Mouse (Mus musculus): Measurements from ENCODE around the gene Gm3115. TPM values are rescaled to one million over a fixed set of nuclear protein-coding genes. Genes with fewer than 3 reads are reported as not detected.

Gm3115 gene
- polyA plus RNA-seq (2017; shearing (Covaris generic)) = under 1 TPM; 0.18 to 0.59 TPM

GRCm38 (mm10) chr14:4083820-4084219 is at the start of gene Gm3115:
Gm3115 (plus strand) TSS chr14:4084120.

GRCm38 (mm10) chr14:4110426-4110825 is 26.5 kb downstream of the Gm3115 start, which contains the start of gene Gm8108:
Gm8108 (plus strand) TSS chr14:4110526.

Other genes starting within 250 kb of the Gm3115 start
- 1 to 10 TPM in 1 of 2 experiments, not detected in 1; 1.4 TPM for gene Gm3033, start 237.9 kb upstream of the Gm3115 start, polyA plus RNA-seq (2017; shearing (Covaris generic))
- not detected for gene Gm2916, start 199.9 kb upstream of the Gm3115 start, polyA plus RNA-seq (2017; shearing (Covaris generic))
- not detected for gene Gm3029, start 152.4 kb upstream of the Gm3115 start, polyA plus RNA-seq (2017; shearing (Covaris generic))
- not detected for gene Gm3095, start 120.6 kb upstream of the Gm3115 start, polyA plus RNA-seq (2017; shearing (Covaris generic))
- not detected for gene Gm3099, start 85.7 kb upstream of the Gm3115 start, polyA plus RNA-seq (2017; shearing (Covaris generic))
- gene Gm5796, start 60.2 kb upstream of the Gm3115 start, polyA plus RNA-seq (2017; shearing (Covaris generic)) = 1 to 10 TPM; 1.4 to 4.9 TPM
- 1 to 10 TPM; 1.4 to 2.7 TPM for gene Gm8108, start 26.4 kb downstream of the Gm3115 start, polyA plus RNA-seq (2017; shearing (Covaris generic))
- 1 to 10 TPM in 1 of 2 experiments, under 1 TPM in 1; 0.23 to 1.1 TPM for gene Gm3127, start 80.9 kb downstream of the Gm3115 start, polyA plus RNA-seq (2017; shearing (Covaris generic))
- 1 to 10 TPM; 1.4 to 5.7 TPM for gene Gm2974, start 98.5 kb downstream of the Gm3115 start, polyA plus RNA-seq (2017; shearing (Covaris generic))
- not detected for gene Gm3138, start 165.5 kb downstream of the Gm3115 start, polyA plus RNA-seq (2017; shearing (Covaris generic))
- not detected for gene Gm3149, start 233.2 kb downstream of the Gm3115 start, polyA plus RNA-seq (2017; shearing (Covaris generic))

Measured in inflammation-experienced regulatory T-cells (primary cell).